Mouse (Mus musculus): Measurements from ENCODE around the gene Tmem60. TPM values are rescaled to one million over a fixed set of nuclear protein-coding genes. Genes with fewer than 3 reads are reported as not detected.

The Tmem60 gene
- polyA plus RNA-seq, 1 experiment from 2014 or later, result 66.8 TPM

Other genes starting within 250 kb of the Tmem60 start
- 20.7 and 22.5 TPM in 2 replicates for gene Phtf2, start 67 bp upstream of the Tmem60 start, polyA plus RNA-seq (2015; fragmentation: Nextera tagmentation; extraction: Ambion mirVana)
- 5.8 and 6.3 TPM in 2 replicates for gene Rsbn1l, start 74.2 kb downstream of the Tmem60 start, polyA plus RNA-seq (2015; fragmentation: Nextera tagmentation; extraction: Ambion mirVana)
- gene Ptpn12, start 173.7 kb downstream of the Tmem60 start, polyA plus RNA-seq (2015; fragmentation: Nextera tagmentation; extraction: Ambion mirVana), result 30.1 and 31.1 TPM in 2 replicates